Mouse (Mus musculus) forebrain, embryonic 14.5 days (tissue): ENCODE measurements around the gene Ndrg2. TPM values are rescaled to one million over a fixed set of nuclear protein-coding genes. Genes with fewer than 3 reads are reported as not detected.
"Not testable (repeated sequence)": the region's sequence is repeated elsewhere in the genome, so short reads cannot be mapped to it uniquely, and the experiment has no call there.

ENCODE experiments used
- ATAC-seq: fragments of 200-750 bp; cut with Nextera tagmentation; 2 replicates; pipeline ENCODE4 v1.8.0; 2017; ENCODE audit warnings: mild to moderate bottlenecking, moderate library complexity
- DNase-seq: peaks from one replicate; pipeline ENCODE4 v3.0.0-alpha.2; 2015; ENCODE audit warnings: low spot score
- H3K27ac ChIP-seq: fragments of 300-500 bp; sonication (generic); 2 replicates; pipeline ENCODE4 v1.5.1; 2014; ENCODE audit warnings: low read depth, mild to moderate bottlenecking, control low read depth, low read length, moderate library complexity
- H3K27me3 ChIP-seq: fragments of 300-500 bp; sonication (generic); replicated peaks from 2 replicates; pipeline ENCODE4 v1.6.1; 2014; ENCODE audit warnings: low read length, control low read depth, mixed read lengths; ENCODE audit not compliant: control insufficient read depth, insufficient read depth
- H3K36me3 ChIP-seq: fragments of 300-500 bp; sonication (generic); 2 replicates; pipeline ENCODE4 v1.6.1; 2014; ENCODE audit warnings: low read length, control low read depth; ENCODE audit not compliant: control insufficient read depth, insufficient read depth
- H3K4me1 ChIP-seq: fragments of 300-500 bp; sonication (generic); 2 replicates; pipeline ENCODE4 v1.6.1; 2014; ENCODE audit warnings: antibody characterized with exemption, low read length, control low read depth; ENCODE audit not compliant: control insufficient read depth, insufficient read depth
- H3K4me2 ChIP-seq: fragments of 300-500 bp; sonication (generic); 2 replicates; pipeline ENCODE4 v1.6.1; 2014; ENCODE audit warnings: mild to moderate bottlenecking, control low read depth, low read length
- H3K4me3 ChIP-seq: fragments of 300-500 bp; sonication (generic); 2 replicates; pipeline ENCODE4 v1.5.1; 2014; ENCODE audit warnings: low read depth, low read length, control low read depth
- H3K9ac ChIP-seq: fragments of 300-500 bp; sonication (generic); 2 replicates; pipeline ENCODE4 v1.6.1; 2014; ENCODE audit warnings: mild to moderate bottlenecking, low read length, control low read depth, moderate library complexity
- H3K9me3 ChIP-seq: fragments of 300-500 bp; sonication (generic); replicated peaks from 2 replicates; pipeline ENCODE4 v1.6.1; 2016; ENCODE audit warnings: low read length, control low read depth, mixed read lengths; ENCODE audit not compliant: control insufficient read depth
- WGBS: fragments of 180-500 bp; shearing (Covaris S2); extraction: QIAGEN DNeasy Blood & Tissue Kit; methylation state at CpG from one replicate; pipeline ENCODE4 v1.1.7; 2014; 5-methylcytosine and 5-hydroxymethylcytosine counted together
- polyA plus RNA-seq: library from polyadenylated mRNA; unstranded; fragments of >200 nt; fragmentation: Nextera tagmentation; extraction: Ambion mirVana; gene quantifications from 2 replicates; pipeline ENCODE4 v1.2.1, GENCODE M21; 2014

The Ndrg2 gene
- polyA plus RNA-seq, 1 experiment from 2014 or later: 127 TPM

DNA sequence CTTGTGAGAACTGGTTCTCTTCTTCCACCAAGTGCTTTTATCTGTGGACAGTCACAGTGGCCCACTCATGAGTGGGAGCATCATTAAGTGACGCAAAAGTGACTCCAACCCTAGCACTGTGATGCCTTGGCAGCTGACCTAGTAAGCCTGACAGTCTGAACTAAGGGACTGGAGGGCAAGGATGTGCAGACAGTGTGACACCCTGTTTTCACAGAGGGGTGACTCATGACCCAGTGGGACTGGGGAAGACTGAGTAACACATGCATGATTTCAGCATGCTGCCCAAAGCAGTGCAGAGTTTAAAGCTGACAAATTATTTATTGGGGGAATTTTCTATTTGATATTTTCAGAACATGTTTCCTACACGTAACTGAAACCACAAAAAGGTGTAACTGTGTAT lies 43.2 kb downstream of the Ndrg2 start:
- Histone ChIP-seq H3K9me3 (no peaks in the 10 kb centered on the region), H3K9ac (no peak overlapping the region), H3K36me3 (no peaks in the 10 kb centered on the region), H3K4me2 (no peak overlapping the region), H3K27me3 (no peaks in the 10 kb centered on the region), H3K4me3 (no peak overlapping the region), H3K4me1 (no peaks in the 10 kb centered on the region), H3K27ac (no peak overlapping the region)
- whole genome bisulfite sequencing: 83% methylated on average over 2 of the region's 2 CpGs
- DNase-seq: no peak
- no peak for ATAC-seq

DNA sequence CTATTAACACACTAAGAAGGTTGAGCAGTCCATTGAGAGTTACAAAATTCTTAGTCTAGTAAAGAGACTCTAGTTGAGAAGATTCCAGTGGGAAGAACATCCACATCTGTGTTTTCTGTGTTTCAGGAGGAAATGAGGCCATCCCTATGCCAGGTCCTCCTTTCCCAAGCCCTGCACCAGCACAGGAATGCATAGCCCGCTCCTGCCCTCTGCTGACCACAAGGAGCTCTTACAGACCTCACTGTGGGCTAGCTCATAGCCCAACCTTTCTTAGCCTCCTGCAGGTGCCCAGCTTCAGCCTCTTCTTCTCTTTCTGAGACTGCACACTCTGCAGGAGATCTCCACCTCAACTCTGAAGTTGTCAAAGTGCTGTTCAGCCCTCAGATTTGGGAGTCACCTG lies 50.4 kb downstream of the Ndrg2 start:
- not testable (repeated sequence) for H3K4me2 ChIP-seq, H3K27ac ChIP-seq, ATAC-seq, H3K4me3 ChIP-seq, H3K27me3 ChIP-seq, H3K9ac ChIP-seq, H3K4me1 ChIP-seq, H3K9me3 ChIP-seq, H3K36me3 ChIP-seq
- WGBS: 5% methylated on average over 1 of the region's 1 CpGs
- DNase-seq: peak; percentile 14

DNA sequence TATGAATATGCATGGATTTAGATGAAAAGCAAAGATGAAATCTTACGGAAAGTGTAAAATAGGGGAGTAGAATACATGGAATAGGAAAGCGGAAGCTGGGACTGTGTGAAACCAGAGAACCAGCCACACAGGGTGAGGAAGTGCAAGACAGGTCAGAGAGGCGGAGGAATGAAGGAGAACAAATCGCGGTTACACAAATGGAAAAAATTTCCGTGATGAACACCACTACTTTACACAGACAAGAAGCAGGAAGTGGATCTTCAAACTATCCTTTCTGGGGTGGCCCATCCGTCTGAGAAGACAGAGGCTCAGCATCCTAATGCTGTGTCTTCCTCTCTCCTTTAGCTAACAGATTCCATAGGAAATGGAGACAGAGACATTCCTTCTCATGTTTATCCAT lies 58.7 kb downstream of the Ndrg2 start:
- 89% methylated on average over 7 of the region's 7 CpGs for WGBS
- H3K4me1 ChIP-seq, ATAC-seq, H3K4me2 ChIP-seq, H3K9ac ChIP-seq, H3K4me3 ChIP-seq, H3K27me3 ChIP-seq, H3K27ac ChIP-seq, H3K36me3 ChIP-seq, DNase-seq, H3K9me3 ChIP-seq: not testable (repeated sequence)

Other genes with a start within 250 kb of the Ndrg2 start
- not detected in 2 replicates for gene Gm17079, start 218.7 kb downstream of the Ndrg2 start, polyA plus RNA-seq
- not detected in 2 replicates for gene Gm5800, start 197.0 kb downstream of the Ndrg2 start, polyA plus RNA-seq
- not detected in 2 replicates for gene Ang4, start 140.6 kb downstream of the Ndrg2 start, polyA plus RNA-seq
- not detected in 2 replicates for gene AY358078, start 114.1 kb downstream of the Ndrg2 start, polyA plus RNA-seq
- gene Ear6, start 60.5 kb downstream of the Ndrg2 start, polyA plus RNA-seq: not detected in 2 replicates
- gene Mettl17, start 29.3 kb downstream of the Ndrg2 start, polyA plus RNA-seq: 64.7 and 64.9 TPM in 2 replicates
- gene Slc39a2, start 21.3 kb downstream of the Ndrg2 start, polyA plus RNA-seq: 0.62 and 0.82 TPM in 2 replicates
- gene Tppp2, start 4.3 kb upstream of the Ndrg2 start, polyA plus RNA-seq: not detected in 2 replicates
- not detected in 2 replicates for gene Rnase13, start 8.6 kb upstream of the Ndrg2 start, polyA plus RNA-seq
- 49.5 and 51.1 TPM in 2 replicates for gene Arhgef40, start 70.6 kb upstream of the Ndrg2 start, polyA plus RNA-seq
- gene Tmem253, start 101.5 kb upstream of the Ndrg2 start, polyA plus RNA-seq: 0.46 and 0.56 TPM in 2 replicates
- 41.0 and 42.0 TPM in 2 replicates for gene Zfp219, start 106.6 kb upstream of the Ndrg2 start, polyA plus RNA-seq
- gene Olfr221, start 128.3 kb upstream of the Ndrg2 start, polyA plus RNA-seq: not detected in 2 replicates
- 684 and 690 TPM in 2 replicates for gene Hnrnpc, start 189.9 kb upstream of the Ndrg2 start, polyA plus RNA-seq
- 49.2 and 52.3 TPM in 2 replicates for gene Rpgrip1, start 196.5 kb upstream of the Ndrg2 start, polyA plus RNA-seq